Mouse (Mus musculus) fat pad, adult 2 months (tissue): Measurements from ENCODE around the gene Pip5k1c.

Experiments used
- DNase-seq: peaks from one replicate; pipeline ENCODE4 v3.0.0-alpha.2; 2011; ENCODE audit warnings: low read depth, low spot score; ENCODE audit errors: extremely low read depth

The Pip5k1c gene

DNA sequence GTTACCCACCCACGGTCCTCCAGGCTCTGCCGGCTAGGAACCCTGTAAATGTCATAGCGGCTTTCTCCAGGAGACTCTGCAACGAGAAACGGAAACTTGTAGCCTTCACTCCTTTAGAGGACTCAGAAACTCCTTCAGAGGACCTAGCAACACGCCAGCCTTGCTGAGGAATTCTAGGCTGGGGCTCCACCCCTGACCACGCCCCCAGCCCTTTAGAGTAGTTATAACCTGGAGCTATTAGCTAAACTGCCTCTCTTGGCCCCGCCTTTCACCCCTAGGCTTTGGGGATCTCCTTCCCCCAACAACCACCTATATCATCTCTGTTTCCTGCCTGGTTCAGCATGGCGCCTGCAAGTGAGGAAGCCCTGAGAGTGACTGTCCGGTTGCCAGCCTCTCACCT lies 13.3 kb upstream of the Pip5k1c start:
- DNase-seq, result no peak

DNA sequence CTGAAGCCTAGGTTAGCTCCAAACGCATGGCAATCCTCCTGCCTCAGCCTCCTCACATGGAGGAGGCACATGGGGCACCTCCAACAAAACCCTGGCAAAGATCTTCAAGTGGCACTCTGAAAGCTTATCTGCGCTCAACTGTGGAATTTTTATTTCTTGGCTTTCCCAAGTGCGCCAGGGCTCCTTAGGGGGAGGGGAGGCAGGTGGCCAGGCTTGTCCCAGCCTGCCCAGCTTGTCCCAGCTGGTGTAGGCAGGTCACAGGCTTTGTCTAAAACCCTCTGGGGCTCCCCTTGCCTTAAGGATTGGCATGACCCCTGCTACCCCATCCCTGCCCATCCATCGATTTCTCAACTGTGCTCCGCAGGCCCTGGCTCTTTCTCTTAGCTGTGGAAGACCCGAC lies 8.6 kb upstream of the Pip5k1c start:
- no peak for DNase-seq

DNA sequence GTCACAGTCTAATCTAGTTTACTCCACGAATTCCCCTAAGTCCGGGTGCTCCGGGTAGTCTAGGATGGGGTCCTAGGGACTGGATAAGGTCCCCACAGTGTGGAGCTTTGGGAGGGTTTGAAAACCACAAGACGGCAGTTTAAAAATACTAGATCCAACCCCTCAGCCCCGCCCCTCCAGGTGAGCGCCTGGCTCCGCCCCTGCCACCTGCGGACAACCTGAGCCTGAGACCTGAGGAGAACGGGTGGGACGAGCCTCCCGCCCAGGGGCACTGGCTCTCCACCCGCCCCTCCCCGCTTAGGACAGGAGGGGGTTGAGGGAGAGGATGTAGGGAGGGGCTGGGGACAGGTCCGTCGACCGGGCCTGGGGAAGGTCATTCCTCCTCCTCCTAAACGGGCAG lies 8.0 kb upstream of the Pip5k1c start:
- DNase-seq, result no peak

DNA sequence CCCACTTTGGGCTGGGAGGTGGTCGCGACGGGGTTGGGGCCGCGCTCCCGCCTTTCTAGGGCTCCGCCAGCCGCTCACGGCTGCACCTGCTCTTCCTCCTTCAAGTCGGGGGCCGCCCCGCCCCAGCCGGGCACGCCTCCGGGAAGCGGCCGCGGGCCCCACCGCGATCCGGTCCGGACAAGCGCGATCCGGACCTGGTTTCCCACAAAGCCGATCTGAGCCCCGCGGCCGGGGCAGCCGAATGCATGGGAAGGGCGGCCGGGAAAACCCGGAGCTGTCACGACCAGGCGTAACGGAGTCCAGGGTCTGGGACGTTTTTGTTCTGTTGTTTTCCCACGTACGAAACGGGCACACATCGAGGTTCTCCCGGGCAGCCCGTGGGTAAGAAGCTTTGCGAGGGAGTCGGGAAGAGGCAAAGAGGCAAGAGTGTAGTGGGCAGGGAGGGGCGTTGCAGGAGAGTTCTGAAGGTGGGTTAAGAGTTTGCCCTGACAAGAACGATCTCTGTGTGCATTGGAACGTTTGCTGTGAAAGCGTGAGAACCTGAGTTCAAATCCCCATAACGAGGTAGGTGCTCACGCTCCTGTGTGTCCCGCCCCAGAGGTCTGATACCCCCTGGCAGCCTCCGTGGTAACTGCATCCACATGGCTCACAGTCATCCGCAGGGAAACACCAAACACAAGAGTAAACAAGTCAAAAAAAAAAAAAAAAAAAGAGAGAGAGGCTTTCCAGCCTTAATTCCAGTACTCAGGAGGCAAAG lies 6.9 kb upstream of the Pip5k1c start:
- no peak for DNase-seq

DNA sequence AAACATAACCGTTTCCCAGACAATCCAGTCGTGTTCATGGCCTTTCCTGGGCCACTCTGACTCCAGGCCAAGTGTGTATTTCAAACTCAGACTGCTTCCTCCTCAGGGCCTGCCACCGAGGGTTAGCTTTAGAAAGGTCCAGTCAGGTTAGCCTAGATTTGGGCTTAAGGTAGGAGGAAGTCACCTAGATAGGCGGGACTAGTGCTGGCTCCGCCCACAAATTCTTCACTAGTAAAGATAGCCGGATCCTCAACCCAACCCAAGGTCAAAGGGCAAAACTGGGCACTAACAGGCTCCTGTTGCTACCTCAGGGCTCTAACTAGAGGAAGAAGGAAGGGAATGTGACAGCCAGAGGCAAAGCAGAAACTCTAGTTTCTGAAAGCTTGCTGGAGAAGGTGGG lies 6.2 kb upstream of the Pip5k1c start:
- DNase-seq, result no peak

DNA sequence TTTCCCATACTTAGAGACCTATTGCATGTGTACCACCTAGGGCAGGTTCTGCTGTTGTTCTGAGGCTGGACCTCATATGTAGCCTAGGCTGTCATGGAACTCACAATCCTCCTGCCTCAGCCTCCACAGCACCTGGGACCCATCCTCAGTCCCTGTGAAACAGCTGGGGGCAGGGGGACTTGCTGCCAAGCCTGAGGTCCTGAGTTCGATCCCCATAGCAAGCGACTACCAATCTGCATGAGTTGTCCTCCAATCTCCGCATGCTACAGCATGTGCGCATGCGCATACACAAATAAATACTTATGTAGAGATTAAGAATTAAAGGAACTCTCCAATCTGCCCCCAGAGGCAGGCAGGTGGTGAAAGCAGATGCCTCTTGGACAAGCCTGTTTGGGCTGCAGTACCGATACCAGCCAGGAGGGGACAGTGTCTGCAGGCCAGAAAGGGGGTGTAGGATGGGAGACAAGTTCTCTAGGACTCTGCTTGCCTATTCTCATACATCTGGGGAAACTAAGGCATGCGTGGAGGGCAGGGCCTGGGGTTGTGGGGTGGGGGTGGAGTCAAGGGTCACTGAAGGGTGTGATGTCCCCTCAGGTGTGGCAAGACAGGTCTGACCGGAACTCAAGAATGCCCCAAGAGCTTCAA lies 5.1 kb upstream of the Pip5k1c start:
- no peak for DNase-seq

DNA sequence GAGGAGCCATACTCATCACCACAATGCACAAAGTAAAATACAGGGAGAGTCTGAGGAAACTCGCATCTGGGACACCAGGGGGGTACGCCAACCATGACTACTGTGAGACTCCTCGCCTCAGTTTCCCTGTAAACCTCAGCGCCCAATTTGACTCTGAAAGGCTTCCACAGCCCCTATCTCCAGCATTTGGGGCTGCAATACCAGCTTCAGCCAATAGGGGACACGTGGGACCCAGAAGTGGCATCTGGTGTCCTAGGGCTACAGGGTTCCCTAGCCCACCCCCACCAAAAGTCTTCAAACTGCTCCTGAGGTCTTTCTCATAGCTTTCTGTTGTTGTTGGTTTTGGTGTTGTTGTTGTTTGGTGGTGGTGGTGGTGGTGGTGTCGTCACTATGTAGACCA lies 4.2 kb upstream of the Pip5k1c start:
- no peak for DNase-seq

DNA sequence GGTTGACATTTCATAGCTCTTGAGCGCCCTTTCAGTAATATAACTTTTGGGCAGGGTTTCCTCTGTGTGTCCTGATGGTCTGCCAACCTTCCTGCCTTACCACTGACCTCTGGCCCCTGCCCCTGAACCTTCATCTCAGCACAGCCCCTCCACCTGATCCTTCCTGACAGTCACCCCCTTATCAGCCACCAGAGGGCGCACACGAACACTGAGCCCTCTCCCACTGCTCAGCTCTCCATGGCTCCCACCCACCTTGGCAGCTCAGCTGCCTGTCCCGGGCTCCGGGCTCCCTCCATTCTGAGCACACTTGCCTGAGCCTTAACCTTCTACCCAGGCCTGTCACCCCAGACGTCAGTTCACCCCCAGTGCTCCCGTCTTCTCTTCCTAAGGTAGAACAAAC lies 3.5 kb upstream of the Pip5k1c start:
- no peak for DNase-seq

DNA sequence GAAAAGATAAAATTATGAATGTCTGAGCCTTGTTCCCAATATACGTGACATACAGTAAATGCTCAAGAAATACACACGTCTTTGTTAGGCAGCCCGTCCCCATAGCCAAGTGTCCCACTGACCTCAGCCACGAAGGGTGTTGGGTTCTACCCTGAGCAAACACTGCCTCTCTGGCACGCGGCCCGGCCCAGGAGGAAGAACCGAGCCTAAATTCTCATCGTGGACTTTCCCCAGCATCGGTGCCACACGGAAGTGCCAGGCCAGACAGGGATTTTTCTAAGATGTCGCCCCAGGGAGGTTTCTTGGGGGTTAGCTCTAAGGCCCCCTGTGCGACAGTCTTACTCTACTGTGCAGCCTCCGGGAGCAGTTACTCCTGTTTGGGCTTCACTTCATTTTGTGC lies 3.0 kb upstream of the Pip5k1c start:
- DNase-seq, result no peak

DNA sequence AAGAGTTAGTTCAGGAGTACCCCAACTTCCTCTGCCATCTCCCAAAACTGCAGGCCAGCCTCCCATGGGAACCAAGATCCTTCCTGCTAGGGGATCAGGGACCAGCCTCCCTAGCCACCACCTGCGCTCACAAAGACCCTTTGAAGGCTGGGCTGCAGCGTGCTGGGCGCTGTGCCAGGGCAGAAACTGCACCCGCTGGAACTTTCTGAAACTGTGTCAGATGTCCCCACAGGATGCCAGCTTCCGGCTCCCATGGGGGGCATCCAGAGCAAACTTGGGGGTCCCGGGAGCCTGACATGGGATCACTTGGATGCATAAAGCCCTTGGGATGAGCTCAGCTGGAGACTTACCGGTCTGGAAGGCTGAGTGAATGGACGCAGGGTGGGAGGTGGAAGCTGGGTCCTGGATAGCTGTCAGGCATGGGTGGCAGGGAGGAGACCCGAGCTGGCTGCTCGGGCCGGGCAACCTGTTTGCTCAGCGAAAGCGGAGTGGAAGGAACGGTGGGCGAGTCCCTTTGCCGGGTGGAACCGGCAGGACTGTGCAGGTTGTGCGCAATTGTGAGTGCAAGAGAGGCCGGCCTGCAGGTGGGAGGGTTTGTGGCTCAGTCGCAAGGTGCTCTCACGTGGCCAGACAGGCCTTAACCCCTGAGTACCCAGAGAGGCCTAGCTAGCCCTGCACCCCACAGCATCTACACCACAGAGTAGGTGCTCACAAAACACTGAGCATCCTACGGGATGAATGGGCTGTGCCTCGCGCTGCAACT lies 1.9 kb upstream of the Pip5k1c start:
- no peak for DNase-seq

DNA sequence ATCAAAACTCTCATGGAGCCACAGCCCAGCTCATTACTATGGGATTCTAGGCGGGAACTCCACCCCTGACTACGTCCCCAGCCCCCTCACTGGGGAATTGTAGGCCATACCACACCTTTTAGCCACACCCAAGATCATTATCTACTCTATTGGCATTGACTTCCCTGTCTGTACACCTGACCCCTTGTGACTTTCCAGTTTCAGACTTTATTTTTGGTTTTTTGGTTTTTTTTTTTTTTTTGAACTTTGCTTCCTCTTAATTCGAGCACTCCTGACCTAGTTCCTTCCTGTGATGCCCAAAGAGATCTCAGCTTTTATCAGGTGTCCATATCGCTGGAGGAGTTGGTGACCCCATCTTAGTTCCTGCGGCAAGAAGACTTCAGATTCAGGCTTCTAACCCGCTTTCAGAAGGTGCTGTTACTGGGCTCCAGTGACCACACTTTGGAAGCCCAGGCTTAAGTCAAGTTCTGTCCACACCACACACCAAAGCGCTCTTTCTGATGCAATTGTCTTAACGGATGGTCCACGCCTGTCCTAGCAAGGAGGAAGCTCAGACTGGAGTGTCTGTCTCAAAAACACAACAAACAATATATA lies 1.2 kb upstream of the Pip5k1c start, which contains the start of gene Tjp3:
TSS of gene Tjp3 (minus strand) at position 71 of the 594 bp plus-strand sequence.
- DNase-seq, result no peak

DNA sequence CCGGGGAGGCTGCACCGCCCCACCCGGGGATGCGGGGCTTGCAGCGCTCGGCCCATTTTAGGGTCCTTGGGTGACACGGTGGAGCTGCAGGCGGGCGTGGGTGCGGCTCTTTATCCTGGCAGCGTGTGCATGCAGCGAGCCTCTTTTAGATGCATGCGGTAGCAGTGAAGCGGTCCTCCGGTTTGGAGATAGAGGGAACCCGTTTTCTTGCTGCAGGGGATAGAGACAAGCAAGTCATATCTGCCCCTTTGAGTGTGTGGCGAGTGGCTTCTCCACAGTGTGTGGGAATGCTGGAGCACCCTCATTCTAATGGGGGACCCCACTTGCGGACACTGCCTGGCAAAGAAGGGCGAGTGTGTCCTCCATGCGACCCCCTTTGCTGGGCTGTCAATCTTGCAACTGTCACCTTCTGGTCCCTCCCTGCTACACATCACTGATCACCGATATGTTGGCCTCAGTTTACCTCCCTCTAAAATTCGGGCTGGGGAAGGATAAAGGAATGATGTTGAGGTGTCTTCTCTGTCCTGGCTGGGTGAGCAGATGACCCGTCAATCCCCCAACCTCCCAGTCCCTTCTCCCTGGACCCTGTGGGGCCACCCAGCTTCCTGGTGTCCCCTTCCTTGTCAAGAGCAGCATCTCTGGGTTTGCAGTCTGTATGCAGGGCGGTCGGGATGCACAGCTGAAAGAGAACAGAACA lies 719 bp downstream of the Pip5k1c start:
- DNase-seq, result no peak

DNA sequence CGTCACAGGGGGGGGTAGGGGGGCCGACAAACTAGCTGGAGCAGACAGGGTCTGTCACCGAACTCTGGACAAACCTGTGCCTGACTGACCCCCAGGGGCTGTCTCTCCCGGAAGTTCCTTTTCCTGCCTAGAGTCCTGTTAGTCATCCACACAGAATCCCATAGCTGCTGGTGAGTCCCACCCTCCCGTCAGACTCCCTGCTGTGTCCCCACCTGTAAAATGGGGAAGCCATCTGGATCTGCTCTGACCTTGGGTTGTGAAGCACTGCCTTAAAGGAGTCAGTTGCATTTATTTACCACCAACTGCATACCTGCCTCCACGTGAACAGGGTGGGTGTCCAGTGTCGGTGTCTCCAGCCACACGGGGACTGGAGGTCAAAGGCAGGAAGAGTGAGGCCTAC lies 1.7 kb downstream of the Pip5k1c start:
- DNase-seq, result no peak

DNA sequence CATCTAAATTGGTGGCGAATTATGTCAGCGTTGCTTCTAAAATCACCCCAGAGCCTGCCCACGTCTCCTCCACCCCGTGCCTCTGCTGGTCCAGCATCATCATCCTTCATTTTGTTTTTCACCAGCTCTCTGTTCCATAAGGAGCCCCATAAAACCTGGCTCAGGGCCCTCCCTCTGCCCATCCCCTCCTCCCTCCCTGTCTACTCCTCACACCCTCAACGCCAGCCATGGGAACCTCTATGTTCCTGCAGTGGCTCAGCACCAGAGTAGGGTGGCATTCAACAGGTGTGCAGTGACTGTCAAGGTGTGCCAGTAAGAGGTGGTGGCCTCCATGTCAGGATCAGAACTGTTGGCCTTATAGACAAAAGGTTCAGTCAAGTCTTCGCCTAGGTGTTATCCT lies 2.4 kb downstream of the Pip5k1c start:
- no peak for DNase-seq

DNA sequence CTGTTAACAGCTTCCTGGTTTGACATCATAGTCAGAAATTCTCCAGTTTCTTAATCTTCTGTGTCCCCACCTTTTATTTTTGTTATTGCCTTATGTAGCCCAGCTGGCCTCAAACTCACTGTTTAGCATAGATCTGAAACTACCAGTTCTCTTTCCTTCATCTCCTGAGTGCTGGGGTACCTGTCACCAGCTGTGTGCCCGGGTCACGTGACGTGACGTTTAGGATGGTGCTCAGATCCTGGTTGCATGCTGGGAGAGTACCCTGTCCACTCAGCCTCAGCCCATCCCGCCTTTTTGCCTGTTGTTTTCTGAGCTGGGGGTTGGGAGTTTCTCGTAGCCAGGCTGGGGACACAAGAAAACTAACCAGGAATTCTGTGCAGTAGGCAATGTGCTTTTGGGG lies 4.5 kb downstream of the Pip5k1c start:
- no peak for DNase-seq

DNA sequence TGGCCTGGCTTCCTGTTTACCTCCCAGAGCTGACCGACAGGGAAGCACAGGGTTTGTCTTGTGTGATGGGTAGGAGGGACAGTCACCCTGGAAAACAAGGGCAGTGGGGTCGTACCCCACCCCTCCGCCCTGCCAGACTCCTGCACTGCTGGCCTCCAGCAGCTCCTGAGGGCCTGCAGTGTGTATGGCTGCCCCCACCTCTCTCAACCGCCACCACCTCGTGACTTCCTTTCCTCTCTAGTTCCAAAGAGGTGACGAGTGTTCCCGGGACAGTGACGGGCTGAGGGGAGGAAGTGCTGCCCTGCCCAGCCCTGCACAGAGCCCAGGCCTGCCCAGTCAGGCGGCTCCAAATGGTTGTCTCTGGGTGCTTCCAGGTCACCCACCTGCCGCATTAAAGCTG lies 5.1 kb downstream of the Pip5k1c start:
- no peak for DNase-seq

DNA sequence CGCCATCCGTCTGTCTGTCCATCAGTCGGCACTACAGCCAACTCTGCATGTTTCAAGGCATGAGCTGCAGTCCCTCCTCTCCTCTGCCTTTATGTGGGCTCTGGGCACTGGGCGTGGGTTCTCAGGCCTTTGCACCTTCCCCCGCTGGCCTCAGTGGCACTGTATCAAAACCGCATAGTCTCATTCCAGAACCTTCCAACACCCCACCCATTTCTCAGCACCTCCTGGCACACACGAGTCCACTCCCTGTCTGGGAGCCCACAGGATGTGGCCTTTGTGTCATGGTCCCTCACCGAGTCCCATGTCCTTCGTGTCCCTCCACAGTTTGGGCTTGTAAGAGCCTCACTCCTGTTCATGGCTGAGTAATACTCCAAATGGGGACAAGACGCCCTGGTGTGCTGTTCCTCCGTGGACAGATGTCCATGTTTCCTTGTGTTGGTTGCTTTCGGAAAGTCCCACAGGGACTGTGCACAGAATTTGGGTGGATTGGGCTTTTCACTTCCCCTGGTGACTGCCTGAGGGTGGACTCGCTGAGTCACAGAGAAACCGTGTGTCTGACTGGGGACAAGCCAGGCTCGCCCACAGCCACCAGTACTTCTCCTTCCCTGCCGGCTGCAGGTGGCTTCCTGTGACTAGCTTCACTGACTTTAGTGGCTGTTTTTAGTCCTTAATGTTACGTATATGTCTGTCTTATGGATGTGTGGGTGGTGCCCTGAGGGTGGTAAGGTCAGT lies 5.8 kb downstream of the Pip5k1c start:
- no peak for DNase-seq

DNA sequence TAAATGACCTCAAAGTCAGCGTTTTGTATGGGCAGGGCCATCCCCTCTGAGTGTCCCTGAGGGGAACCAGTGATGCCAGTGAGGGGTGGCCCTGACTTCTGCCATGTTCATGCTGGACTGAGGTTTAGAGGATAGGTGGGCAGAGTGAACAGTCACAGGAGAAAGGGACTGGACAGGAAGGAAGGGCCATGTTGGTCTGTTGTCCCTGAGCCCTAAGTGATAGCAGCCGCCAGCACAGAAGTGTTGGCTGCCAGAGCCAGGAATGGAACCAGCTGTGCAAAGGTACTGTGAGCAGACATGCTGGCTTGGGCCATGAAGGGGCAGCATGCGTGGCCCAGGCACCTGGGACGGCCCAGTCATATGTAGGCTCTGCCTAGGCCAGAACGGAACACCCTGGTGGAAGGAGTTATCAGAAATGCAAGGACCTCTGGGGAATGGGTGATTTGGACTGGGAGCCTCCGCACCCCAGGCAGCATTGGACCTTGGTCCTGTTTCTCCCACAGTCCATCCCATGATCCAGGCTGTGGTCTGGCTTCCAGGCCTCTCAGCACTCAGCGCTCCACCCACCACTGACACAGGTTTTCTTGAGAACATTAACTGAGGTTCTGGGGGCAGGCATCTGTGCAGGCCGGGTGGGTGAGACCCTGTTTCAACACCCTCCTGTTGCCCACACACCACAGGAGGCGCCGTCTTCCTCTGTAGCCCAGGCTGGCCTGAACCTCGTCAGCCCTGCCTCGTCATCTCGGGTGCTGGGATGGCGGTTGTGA lies 7.0 kb downstream of the Pip5k1c start:
- no peak for DNase-seq

DNA sequence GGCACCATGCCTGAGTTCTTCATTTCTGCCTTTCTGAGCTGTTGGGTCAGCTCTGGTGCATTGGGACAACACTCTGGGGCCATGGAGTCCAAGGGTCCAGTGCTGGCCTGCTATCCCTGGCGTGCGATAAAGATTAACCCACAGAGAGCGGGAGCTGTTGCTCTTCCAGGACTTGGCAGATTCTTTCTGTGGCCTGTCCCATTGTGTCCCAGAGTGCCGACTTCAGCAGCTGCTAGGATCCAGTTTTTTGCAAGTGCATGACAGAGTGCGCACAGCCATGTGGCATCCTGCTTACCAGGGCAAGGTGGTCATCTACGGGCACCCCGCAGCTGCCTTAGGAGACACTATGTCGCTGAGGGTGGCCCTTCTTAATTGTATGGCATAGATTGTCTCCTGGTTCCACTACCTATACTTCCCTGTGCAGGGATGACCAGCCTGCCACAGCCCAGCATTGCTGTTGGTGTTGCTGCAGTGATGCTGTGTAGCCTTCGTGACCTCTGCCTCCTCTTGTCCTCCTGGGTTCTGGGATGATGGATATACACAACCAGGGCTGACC lies 7.7 kb downstream of the Pip5k1c start:
- DNase-seq, result no peak
